Mouse (Mus musculus) erythroid progenitor cell, adult 5-6 weeks (primary cell): ENCODE results near the gene Pqlc3. TPM values are rescaled to one million over a fixed set of nuclear protein-coding genes. Genes with fewer than 3 reads are reported as not detected.

Experiments used
- total RNA-seq, 2 experiments: library from RNA; stranded (forward) in 1 of 2; stranded (reverse) in 1 of 2; fragments of 150-400 nt in 1 of 2; fragments of 186-747, 209-891 nt in 1 of 2; gene quantifications; 2 replicates each; pipeline versions ENCODE4 v1.2.3 to v1.2.4; 2015 to 2017; ENCODE audit warnings: low replicate concordance in 2 of 2

Pqlc3 gene
- total RNA-seq, 2 experiments from 2014 or later = 32.4 to 61.2 TPM

Other genes starting within 250 kb of the Pqlc3 start
- gene Greb1, start 199.5 kb downstream of the Pqlc3 start, total RNA-seq (2015; ENCODE audit: low replicate concordance) = not detected in 2 replicates
- gene Greb1, start 199.5 kb downstream of the Pqlc3 start, total RNA-seq (2017; ENCODE audit: low replicate concordance) = not detected in 2 replicates
- gene E2f6, start 189.4 kb downstream of the Pqlc3 start, total RNA-seq (2015; ENCODE audit: low replicate concordance) = 29.6 and 47.8 TPM in 2 replicates
- gene E2f6, start 189.4 kb downstream of the Pqlc3 start, total RNA-seq (2017; ENCODE audit: low replicate concordance) = 19.9 and 33.5 TPM in 2 replicates
- gene Rock2, start 105.5 kb downstream of the Pqlc3 start, total RNA-seq (2015; ENCODE audit: low replicate concordance) = 51.9 and 55.8 TPM in 2 replicates
- gene Rock2, start 105.5 kb downstream of the Pqlc3 start, total RNA-seq (2017; ENCODE audit: low replicate concordance) = 57.9 and 73.0 TPM in 2 replicates
- gene 2410004P03Rik, start 11.3 kb upstream of the Pqlc3 start, total RNA-seq (2015; ENCODE audit: low replicate concordance) = not detected in 2 replicates
- gene 2410004P03Rik, start 11.3 kb upstream of the Pqlc3 start, total RNA-seq (2017; ENCODE audit: low replicate concordance) = not detected in 2 replicates
- gene Kcnf1, start 176.5 kb upstream of the Pqlc3 start, total RNA-seq (2015; ENCODE audit: low replicate concordance) = not detected in 2 replicates
- not detected in 2 replicates for gene Kcnf1, start 176.5 kb upstream of the Pqlc3 start, total RNA-seq (2017; ENCODE audit: low replicate concordance)